Mouse (Mus musculus) layer of hippocampus, adult 8-10 months (tissue): ENCODE measurements at regions not wholly inside any gene's neighbourhood (a gene's known extent, or its start where the extent isn't known, plus 50 kb on each side); places are given as distances from the start of the nearest gene placed in this dataset.

Experiments used
- DNase-seq, 2 experiments: peaks; one replicate each; pipeline ENCODE4 v3.0.0; 2022; ENCODE audit warnings: low spot score in 2 of 2

DNA sequence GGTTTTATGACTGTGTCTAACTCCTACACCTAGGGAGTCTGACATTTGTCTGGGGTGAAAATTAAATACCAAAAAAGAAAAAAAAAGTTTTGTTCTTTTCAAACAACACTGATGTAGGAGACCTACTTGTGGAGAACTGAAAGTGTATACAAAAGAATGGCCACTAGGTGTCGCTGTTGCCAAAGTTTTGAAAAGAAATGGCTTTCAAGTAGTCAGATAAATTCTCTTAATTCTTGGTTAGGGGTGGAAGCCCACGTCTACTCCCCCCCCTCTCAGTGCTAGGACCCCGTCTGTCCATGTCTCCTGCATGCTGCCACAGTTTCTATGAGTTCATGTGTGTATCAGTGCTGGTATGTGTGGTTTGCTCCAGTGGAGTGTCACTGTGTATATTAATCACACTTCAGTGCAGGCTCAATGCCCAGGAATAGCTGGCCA is 100.7 kb upstream of the Spred2 start:
- DNase-seq: peak in 1 of 2 experiments; percentile 59

DNA sequence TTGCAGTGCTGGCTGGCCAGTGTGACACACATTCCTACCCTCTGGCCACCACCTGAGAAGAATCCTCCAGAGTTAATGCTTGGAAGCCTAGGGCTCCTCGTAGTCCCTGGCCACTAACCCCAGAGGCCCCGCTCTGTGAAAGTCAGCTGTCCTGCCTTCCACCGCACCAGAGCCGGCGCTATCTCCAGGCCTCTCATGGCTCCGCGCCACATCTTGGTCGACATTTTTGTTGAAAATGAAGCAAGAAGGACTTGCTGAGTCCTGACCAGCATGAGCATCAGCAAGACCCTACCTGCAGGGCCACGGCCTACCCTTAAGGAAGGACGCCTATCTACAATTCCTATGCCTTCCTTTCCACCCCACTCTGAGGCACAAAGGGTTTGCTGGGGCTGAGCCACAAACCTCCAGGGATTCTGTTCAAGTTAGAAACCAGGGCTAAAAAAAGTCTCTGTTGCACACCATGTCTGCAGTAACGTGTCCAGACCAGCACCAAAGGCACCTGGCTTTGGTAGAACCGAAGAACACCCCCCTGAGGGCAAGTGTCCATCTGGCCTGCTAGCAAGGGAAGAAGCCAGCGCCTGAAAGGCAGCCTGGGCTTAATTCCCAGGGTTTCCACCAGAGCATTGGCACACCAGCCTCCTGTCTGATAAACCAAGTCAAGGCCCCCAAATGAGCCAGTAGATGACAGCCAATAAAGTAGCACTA is 97.5 kb upstream of the Spred2 start:
- DNase-seq: no peak

DNA sequence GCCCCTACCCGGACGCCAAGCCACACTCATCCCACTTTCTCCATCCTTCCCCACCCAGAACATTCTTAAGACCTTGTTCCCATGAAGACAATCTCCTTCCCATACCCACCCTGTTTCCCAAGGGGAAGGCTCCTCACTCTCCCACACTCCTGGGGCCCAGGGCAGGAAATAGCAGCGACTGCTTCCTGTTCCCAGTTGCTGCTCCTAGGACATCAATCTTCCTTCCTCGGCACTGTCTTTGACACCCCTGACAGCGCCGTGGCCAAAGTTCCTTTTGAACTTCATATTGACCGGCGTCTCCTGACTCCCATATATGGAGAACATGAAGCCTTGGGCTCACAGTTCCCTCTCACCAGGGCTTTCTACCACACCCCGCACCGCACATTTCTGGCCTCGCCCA is 96.2 kb upstream of the Spred2 start:
- DNase-seq: no peak

DNA sequence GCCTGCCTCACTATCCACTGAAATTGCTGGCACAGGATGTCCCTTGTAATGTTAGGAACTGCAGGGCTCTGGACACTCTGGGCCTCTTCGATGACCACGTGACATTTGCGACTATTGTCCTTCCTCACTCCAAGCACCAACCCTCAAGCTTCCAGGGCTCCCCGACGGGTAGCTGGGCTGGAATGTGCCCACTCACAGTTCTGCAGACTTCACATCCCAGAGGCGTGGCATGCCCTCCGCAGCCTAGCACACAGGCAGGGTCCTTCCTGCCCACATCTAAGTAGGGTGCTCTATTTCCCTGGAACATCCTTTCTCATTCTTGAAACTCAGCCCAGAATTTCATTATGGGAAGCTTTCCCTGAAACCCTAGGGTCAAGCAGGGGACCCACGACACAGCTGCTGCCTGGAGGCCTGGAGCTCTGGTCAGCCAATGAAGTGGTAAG is 95.2 kb upstream of the Spred2 start:
- no peak for DNase-seq

DNA sequence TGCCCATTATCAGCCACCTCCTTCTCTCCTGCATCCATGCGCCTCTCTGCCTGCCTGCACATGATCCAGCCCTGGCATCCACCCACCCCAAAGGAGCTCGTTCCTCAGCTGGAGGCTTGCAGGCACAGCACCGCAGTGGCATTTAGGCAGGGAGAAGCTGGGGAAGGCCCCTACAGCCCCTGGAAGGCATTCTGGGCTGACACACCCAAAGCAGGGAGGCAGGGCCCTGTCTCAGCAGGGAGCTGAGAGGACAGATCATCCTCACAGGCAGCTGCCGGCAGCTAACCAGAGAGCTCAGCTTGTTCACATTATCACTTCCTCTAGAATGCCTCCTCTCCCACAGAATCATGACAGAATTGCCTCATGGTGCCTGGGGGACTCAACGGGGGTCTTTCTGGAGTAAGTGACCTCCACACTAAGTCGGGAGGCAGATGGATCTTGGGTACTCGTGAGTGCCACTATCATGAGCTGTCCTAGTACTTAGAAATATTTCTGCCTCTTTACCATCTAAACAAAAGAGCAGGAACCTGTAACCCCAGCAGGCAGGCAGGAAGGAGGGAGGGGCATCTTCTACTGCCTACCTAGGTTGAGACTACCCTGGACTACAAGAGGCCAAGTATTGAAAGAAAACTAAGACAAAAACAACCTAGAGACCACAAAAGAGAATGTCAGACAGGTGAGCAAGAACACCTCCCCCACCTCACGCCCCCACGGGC is 94.5 kb upstream of the Spred2 start:
- DNase-seq: no peak

DNA sequence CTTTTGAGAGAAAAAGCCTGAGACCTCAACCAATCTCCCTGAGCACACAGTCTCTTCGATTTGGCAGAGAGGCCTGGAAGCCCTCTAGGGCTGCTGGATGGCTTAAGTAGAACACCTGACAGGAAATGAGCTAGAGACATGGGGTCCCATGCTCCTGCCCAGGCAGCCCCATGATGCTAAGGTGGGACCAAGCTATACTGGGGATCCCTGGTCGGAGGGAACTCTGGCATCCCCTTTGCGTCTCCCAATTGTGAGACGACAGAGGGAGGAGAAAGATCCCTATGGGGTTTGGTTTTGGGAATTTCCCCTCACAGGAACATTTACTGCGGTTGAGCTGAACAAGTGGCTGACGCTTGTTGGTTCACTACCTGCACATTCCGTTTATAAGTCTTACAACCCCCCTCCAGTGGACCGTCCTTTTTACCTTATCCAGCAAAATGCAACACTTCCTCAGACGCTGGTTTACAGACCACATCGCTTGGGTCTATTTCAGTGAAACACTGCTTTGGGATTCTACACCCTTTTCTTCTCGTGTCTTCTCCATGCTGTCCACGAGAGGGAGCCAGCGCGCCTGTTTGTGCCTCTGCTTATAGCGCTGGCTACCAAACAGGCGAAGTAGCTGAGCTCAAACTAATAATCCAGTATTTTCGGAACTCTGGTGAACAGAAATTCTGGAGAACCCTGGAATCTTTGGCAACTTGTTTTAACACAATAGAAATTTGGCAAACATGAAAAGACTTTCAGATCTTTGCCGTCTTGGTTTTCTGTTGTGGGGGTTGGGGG is 93.7 kb upstream of the Spred2 start:
- peak in 1 of 2 experiments; percentile 65 for DNase-seq

DNA sequence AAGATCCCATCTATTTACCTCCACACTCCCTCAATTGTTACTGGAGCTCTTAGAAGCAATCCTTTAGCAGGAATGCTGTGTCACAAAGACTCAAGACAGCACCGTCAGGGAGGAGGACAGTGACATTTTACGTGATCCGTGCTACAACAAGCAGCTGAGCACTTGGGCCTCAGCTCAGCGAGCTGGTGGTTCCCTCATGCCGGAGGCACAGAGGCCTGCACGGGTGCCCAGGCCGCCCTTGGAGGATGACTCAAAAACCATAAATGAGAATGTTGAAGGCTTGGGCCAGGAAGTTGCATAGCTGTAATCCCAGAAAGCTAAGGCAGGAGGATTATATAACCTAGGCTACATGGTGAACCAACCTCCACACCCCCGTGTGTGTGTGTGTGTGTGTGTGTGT is 89.6 kb upstream of the Spred2 start:
- DNase-seq: no peak

DNA sequence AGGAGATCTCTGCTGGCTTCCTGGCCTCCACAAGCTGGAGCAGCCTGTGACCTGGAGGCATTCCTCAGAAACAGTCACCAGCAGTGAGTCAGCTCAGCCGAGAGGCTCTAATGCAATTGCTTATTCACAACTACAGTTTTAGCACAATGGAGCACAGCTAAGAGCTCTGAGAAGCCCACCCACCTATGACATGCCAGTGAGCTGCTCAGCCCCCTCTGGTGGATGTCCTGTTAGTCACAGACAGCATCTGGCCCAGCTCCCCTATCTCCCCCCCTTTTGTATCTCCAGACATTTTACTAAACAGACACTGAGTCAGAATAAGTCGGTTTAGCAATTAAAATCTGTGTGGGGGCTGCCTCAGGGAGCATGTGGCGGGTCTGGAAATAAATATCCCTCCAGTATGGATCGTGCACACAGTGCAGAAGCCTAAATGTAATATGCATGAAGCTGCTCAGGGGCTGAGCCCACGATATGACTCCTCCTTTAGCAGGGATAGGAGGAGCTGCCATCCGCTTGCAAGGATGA is 88.9 kb upstream of the Spred2 start:
- DNase-seq: peak; percentile 74 to 83

DNA sequence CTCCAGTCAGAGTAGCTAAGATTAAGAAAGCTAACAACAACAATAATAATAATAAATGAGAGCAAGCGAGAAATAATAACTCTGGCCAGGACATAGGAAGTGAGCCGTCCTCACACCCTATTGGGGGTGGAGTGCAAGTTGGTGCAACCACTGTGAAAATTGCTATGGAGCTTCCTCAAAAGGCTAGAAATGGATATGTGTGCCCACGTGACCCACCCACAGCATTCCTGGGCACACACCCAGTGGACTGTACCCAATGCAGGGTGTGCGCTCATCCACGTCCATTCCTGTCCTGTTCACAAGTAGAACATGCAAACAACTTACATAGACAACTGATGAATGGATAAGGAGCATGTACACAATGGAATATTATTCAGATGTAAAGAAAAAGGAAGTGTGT is 85.2 kb upstream of the Spred2 start:
- no peak for DNase-seq

DNA sequence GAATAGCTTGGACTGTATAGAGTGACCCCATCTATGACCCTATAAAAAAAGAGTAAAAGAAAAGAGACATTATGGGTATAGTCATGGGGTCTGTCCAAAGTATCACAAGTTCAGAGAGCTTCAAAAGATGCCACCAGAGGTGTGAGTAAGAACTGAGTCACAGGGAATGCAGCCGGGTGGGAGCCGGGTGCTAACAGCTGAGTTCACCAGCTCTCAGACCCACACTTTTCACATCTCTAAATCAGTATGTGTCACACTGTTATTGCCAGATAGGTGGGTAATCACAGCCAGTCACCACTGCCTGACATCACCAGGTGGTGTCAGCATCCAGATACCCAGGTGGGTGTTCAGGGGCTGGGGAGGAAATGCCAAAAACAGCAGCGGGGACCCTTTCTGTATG is 81.1 kb upstream of the Spred2 start:
- DNase-seq: no peak

DNA sequence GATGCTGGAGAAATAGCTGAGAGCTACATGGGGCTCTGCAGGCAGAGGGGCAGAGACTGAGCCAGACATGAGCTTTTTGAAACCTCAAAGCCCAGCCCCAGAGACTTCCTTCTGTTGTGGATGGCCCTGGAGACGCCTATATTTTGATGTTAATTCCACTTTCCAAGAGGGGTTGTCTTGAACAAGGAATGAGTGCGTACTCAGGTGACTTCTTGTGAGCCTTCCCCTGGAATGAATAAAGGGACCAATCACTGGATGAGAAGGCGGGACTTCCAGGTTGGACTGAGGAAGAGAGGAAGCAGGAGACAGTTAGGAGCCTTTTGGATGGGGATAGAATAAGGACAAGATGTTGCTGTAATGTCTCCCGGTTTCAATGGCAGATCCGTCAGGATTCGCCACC is 76.3 kb upstream of the Spred2 start:
- DNase-seq: no peak

DNA sequence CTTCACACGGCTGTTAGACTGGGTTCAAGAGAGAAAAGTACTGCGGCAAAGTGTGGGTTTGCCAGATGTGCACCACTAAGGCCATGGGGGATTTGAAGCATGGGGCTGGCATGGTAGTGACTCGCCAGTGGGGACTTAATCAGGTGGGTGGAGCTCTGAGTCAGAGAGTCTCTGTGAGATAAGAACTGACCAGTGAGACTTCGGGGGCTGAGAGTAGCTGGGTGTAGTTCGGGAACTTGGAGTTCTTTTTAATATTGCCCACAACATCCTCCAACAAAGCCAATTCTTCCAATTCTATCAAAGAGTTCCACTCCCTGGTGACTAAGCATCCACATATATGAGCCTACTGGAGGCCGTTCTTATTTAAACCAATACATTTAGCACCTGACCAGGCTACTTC is 75.8 kb upstream of the Spred2 start:
- DNase-seq: no peak

DNA sequence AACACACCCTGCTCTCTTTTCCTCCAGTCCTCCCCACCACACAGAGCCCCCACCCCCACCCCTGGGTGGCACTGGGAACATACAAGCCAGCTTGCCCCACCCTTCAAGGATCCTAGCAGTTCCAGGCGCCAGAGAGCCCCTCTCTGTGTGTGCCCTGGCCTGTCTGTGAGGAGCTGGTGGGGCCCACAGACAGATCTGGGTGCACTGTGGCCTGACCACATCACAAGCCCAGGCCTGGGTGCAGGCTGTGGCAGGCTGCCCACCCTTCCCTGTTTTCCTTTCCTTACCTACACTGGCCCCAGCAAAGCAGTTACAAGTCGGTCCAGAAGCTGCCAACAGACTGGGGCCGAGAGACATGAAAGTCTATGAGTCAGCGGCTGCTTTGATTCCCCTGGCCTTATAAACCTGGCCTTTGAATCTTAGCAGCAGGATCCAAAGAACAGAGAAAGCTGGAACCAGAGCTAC is 74.8 kb upstream of the Spred2 start:
- no peak for DNase-seq

DNA sequence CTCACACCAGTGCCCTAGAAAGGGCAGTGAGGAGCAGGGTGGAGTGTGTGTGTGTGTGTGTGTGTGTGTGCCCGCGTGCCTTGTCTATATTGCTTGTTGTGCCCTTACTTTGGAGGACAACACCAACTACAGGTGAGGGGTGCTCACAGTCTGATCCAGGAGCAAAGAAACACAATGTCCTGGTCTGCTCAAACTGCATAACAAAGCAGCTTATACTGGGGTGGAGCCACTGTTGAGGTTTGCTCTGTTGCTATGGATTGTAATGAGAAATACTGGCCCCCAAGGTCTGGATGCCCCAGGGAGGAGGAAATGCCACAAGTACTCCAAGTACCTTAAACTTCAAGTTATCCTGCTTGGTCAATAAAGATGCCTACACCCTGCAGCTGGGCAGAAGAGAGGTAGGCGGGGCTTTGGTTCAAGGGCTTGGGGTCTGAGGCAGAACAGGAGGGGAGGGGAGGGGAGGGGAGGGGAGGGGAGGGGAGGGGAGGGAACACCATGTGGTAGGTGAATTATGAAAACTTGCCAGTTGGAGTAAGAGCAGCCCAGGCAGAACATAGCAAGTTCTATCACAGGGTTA is 74.2 kb upstream of the Spred2 start:
- DNase-seq: no peak

DNA sequence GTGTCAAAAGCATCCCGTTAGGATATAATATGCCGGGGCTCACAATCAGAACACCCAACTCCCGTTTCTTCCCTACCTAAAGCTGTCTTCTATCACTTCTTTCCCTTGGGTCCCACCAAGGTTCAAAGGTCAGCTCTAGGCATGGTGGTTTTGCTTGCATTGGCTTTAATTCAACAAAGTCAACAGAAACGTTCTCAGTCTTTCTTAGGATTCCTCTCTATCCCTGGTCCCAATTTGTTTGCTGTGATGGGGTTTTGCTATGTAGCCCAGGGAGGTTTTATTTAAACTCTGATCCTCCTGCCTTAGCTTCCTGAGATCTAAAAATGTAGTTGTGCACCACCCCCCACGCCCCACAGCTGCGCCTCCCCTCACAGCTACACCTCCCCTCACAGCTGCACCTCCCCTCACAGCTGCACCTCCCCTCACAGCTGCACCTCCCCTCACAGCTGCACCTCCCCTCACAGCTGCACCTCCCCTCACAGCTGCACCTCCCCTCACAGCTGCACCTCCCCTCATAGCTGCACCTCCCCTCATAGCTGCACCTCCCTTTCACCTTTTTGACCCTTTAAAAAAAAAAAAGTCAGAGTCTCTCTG is 73.1 kb upstream of the Spred2 start:
- no peak for DNase-seq

DNA sequence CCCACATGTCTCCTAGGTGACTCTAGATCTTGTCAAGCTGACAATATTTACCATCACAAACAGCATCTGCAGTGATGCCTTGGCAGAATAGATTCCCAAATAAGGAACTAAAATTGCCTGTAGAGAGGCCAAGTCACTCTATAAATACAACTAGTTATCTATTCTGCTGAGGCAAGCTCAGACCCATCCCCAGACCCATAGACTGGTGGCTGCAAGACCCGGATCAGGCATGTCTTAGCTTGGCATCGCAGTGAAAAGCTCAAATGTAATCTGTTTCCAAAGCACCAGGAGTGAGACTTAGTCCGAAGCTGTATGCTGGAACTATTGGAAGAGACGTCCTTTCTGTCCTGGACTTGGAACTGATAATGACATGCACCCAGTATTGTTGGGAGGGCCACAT is 62.6 kb upstream of the Spred2 start:
- DNase-seq: no peak

DNA sequence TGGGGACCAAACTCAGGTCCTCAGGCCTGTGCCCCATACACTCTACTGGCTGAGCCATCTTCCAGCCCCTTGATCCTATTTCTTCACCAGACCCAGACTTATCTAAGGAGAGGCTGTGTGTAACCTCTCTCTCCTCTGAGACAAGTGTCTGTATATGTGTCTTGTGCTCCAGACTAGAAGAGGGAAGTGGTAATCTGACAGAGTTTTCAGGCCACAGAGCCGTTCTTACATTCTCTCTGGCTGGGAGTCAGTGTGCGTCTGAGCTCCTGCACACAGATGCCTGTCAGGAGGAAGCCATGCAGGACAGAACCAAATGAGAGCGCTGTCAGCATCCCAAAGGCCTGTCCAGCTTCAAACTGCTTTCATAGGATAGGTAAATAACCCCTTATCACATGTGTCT is 60.8 kb upstream of the Spred2 start:
- no peak for DNase-seq

DNA sequence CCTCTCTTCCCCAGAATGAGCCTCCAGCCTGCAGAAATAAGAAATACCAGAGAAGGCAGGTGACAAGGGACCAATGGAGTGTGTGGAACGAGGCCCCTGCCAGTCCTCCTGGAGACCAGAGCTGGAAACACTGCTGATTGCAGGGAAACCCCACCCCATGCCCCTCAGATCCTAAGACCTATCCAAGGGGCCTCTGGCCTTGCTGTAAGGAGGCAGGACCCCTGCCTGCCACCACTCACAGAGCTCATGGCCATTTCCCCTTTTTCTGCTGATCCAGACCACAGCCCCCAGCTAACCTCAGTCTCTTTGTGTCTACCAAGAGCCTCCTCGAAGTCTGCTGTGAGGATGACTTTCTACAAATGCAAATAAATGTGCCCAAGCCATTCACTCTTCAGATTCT is 57.9 kb upstream of the Spred2 start:
- DNase-seq: no peak

DNA sequence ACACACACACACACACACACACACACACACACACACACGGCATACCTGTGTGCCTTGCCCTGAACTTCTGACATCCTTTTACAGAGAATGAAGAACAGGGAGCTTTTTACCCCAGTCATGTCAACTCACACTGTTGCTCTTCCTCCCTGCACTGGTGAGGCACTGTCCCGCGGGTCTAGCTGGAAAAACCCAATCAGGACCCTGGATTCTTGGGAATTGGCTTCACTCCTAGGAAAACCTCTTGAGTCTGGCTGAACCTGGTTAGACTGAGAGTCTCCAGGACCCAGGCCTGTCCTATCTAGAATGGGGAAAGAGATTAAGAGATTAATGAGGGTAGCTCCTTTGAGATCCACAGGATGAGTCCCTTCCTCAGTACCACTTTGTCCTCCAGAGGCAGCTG is 54.5 kb upstream of the Spred2 start:
- DNase-seq: no peak

DNA sequence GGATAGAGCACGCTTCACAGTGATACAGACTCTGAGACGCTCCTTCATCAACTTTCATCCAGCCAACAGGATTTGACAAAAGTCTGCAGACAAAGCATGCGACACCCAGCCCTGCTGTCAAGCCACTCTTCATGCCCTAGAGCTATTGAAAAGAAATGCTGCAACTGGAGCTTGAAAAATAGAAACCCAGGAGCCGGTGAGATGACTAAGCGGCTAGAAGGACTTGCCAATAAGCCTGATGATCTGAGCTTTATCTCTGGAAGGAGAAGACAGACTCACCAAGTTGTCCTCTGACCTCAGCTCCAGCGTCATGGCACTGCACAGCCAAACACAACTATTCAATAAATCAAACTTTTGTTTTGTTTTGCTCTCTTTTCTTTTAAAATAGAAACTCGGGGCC is 54.0 kb upstream of the Spred2 start:
- DNase-seq: no peak

DNA sequence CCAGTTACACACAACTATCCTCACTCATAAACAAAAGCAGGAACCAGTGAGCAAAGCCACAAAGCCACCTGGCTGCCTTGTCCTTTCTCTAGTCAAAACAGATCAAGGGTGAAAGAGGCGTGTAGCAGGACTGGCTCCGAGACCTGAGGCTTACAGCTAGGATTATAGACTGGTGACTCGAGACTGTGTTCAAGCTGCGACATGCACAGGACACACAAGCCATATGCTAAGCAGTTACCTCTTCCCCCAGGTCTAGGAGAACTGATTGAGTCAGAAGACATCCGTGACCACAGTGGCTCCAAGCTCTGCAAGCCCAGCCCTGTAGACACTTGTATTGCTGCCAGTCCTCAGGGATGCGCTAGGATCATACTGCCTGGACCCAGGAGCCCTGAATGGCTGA is 50.4 kb upstream of the Spred2 start:
- no peak for DNase-seq
